Mouse (Mus musculus) lung, embryonic 16.5 days (tissue): ENCODE results near the gene Gm4131. TPM values are rescaled to one million over a fixed set of nuclear protein-coding genes. Genes with fewer than 3 reads are reported as not detected.

Experiments
- ATAC-seq: fragments of 200-750 bp; cut with Nextera tagmentation; 2 replicates; pipeline ENCODE4 v1.8.0; 2017; ENCODE audit warnings: low read depth, mild to moderate bottlenecking, moderate library complexity
- H3K27ac ChIP-seq: fragments of 300-500 bp; sonication (generic); 2 replicates; pipeline ENCODE4 v1.5.1; 2014; ENCODE audit warnings: mild to moderate bottlenecking, control low read depth, low read length
- H3K27me3 ChIP-seq: fragments of 300-500 bp; sonication (generic); 2 replicates; pipeline ENCODE4 v1.6.1; 2014; ENCODE audit warnings: low read depth, low read length, mixed read lengths; ENCODE audit not compliant: control insufficient read depth, insufficient read depth
- H3K36me3 ChIP-seq: fragments of 300-500 bp; sonication (generic); 2 replicates; pipeline ENCODE4 v1.6.1; 2014; ENCODE audit warnings: low read length; ENCODE audit not compliant: control insufficient read depth, insufficient read depth
- H3K4me1 ChIP-seq: fragments of 300-500 bp; sonication (generic); replicated peaks from 2 replicates; pipeline ENCODE4 v1.6.1; 2014; ENCODE audit warnings: low read length, mixed read lengths; ENCODE audit not compliant: control insufficient read depth, insufficient read depth
- H3K4me2 ChIP-seq: fragments of 300-500 bp; sonication (generic); 2 replicates; pipeline ENCODE4 v1.6.1; 2014; ENCODE audit warnings: low read depth, low read length, control low read depth
- H3K4me3 ChIP-seq: fragments of 300-500 bp; sonication (generic); 2 replicates; pipeline ENCODE4 v1.5.1; 2014; ENCODE audit warnings: mild to moderate bottlenecking, low read length, control low read depth
- H3K9ac ChIP-seq: fragments of 300-500 bp; sonication (generic); 2 replicates; pipeline ENCODE4 v1.6.1; 2014; ENCODE audit warnings: low read length, control low read depth
- H3K9me3 ChIP-seq: fragments of 300-500 bp; sonication (generic); 2 replicates; pipeline ENCODE4 v1.6.1; 2016; ENCODE audit warnings: low read length; ENCODE audit not compliant: control insufficient read depth
- WGBS: fragments of 180-500 bp; shearing (Covaris S2); extraction: QIAGEN DNeasy Blood & Tissue Kit; methylation state at CpG from one replicate; pipeline ENCODE4 v1.1.7; 2014; 5-methylcytosine and 5-hydroxymethylcytosine counted together
- polyA plus RNA-seq: library from polyadenylated mRNA; unstranded; fragments of >200 nt; fragmentation: Nextera tagmentation; extraction: Ambion mirVana; gene quantifications from 2 replicates; pipeline ENCODE4 v1.2.1, GENCODE M21; 2015

Gene Gm4131
- polyA plus RNA-seq, 1 experiment from 2014 or later, result not detected

DNA sequence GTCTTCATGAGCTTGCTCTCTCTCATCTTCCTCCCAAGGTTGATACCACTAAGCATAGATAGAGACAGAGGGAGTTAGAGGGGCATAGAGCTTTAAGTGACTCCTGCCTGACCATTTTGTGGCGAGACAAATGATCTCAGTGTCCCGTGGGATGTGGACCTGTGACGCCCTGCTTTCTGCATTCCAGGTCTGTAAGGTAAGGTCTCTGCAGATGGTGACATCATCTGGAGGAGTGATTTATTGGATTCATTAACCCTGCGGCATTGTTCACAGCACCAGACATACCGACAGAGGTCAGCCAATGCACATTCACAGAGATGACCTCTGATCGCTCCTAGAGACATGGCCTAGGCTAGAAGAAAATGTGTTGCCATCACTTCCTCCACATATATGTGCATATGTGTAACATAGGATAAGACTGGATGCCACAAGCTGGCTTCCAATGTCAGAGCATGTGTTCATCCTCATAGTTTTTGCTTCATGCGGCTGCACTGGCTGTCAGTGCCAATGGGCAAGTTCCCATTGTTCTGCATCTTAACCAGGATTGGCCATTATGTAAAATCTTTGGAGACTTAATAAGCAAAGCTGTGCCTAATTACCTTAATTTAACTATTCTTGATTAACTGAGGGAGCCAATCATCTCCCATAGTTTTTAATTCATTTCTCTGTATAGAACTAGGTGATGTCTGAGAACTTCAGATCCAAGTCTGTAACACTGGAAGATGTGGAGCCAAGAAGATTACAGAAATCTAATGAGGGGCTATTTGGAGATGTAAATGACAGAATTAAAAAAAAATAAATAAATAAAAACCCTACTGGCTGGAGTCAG lies 120.1 kb downstream of the Gm4131 start:
- no peak overlapping the region for H3K4me2 ChIP-seq
- no peaks in the 10 kb centered on the region for H3K9me3 ChIP-seq
- H3K9ac ChIP-seq, result no peak overlapping the region
- H3K27ac ChIP-seq, result no peak overlapping the region
- WGBS, result 54% methylated on average over 7 of the region's 7 CpGs
- 0 out of 2 replicates have a peak, but pooled peaks have one; percentile 16 for ATAC-seq
- H3K4me3 ChIP-seq, result no peak overlapping the region
- no peaks in the 10 kb centered on the region for H3K27me3 ChIP-seq
- peaks cover 8% of the 10 kb centered on the region; the same call in 1 of the 2 replicates for H3K4me1 ChIP-seq
- no peaks in the 10 kb centered on the region for H3K36me3 ChIP-seq

DNA sequence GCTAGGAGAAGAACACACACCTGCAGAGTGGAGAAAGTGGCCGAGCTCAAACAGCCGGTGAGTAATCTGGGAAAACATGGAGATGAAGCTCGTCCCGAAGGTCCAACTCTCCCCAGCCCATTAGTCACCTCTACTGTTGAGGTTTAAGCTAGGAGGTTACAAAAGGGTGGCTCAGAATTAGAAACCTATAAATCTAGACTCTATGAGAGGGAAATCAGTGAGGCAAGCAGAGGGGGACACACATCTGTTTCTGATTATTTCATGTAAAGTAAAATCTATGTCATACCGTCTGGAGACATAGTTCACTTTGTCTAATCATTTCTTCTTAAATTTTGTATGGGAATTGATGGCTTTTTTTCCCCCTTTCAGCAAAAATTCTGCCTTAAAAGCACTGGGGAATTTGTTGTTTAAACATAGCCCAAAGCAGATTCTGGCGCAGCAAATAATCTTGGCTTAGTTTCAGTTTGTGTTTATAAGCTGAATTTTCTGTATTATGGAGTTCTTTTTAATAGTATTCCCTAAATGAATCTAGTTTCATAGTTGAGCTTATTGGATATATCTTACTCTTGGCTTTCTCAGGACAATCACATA lies 122.8 kb downstream of the Gm4131 start:
- WGBS, result 53% methylated on average over 6 of the region's 6 CpGs
- Histone ChIP-seq H3K4me2 (no peak overlapping the region), H3K36me3 (no peaks in the 10 kb centered on the region), H3K4me3 (no peak overlapping the region), H3K4me1 (peaks cover 8% of the 10 kb centered on the region; the same call in 1 of the 2 replicates), H3K27ac (no peak overlapping the region), H3K27me3 (no peaks in the 10 kb centered on the region), H3K9ac (no peak overlapping the region), H3K9me3 (no peaks in the 10 kb centered on the region)
- no peak for ATAC-seq

DNA sequence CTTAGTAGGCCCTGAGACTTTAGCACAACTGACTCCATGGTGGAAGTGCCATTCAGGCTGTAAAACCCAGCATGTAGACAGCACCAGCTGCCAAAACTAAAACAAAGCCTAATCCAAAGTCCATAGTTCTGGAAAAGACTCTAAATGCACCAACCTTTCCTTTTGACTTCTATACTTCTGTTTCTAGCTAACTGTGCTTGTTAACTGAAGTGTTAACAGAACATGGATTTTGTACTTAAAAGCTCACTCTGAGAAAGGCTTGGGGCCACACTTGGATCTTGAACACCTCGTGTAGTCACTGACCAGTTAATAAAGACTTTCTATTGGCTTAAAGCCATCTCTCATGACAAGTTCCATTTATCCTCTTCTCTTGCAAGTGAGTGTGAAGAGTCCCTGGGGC lies 123.8 kb downstream of the Gm4131 start:
- ATAC-seq, result no peak
- no peak overlapping the region for H3K4me2 ChIP-seq
- H3K27me3 ChIP-seq, result no peaks in the 10 kb centered on the region
- H3K9me3 ChIP-seq, result no peaks in the 10 kb centered on the region
- peaks cover 8% of the 10 kb centered on the region; the same call in 1 of the 2 replicates for H3K4me1 ChIP-seq
- WGBS, result 44% methylated on average over 1 of the region's 1 CpGs
- H3K27ac ChIP-seq, result no peak overlapping the region
- no peak overlapping the region for H3K9ac ChIP-seq
- H3K4me3 ChIP-seq, result no peak overlapping the region
- no peaks in the 10 kb centered on the region for H3K36me3 ChIP-seq

- no peak for ATAC-seq
- Histone ChIP-seq H3K27me3 (no peaks in the 10 kb centered on the region), H3K9me3 (no peaks in the 10 kb centered on the region), H3K4me1 (peaks cover 2% of the 10 kb centered on the region; the same call in 1 of the 2 replicates), H3K27ac (no peak overlapping the region), H3K4me3 (no peak overlapping the region), H3K36me3 (no peaks in the 10 kb centered on the region), H3K9ac (no peak overlapping the region), H3K4me2 (no peak overlapping the region)
Observed at GRCm38 (mm10) chr14:62440036-62440435, 126.7 kb downstream of the Gm4131 start.

DNA sequence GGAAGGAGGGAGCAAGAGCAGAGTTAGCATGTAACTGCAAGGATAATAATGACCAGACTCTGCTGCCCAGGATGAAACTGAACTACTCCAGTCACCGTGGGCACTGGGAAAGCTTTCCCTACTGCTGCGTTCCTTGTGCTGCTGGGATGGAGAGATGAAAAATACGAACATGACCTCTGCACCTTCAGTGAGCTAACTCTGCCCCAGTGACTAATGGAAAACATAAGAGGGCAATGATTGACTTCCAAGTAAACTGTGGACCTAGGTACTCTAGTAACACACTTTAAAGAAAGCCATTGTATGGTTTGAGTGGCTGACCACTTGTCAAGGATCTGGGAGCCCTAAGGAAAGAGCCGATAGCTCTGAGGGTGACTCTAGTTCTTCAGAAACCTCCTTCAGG lies 128.5 kb downstream of the Gm4131 start:
- Histone ChIP-seq H3K27me3 (no peaks in the 10 kb centered on the region), H3K4me2 (no peak overlapping the region), H3K9ac (no peak overlapping the region), H3K4me1 (no peaks in the 10 kb centered on the region), H3K4me3 (no peak overlapping the region), H3K9me3 (no peaks in the 10 kb centered on the region), H3K27ac (no peak overlapping the region), H3K36me3 (no peaks in the 10 kb centered on the region)
- no peak for ATAC-seq
- 59% methylated on average over 4 of the region's 4 CpGs for WGBS

- Histone ChIP-seq H3K36me3 (no peaks in the 10 kb centered on the region), H3K27me3 (no peaks in the 10 kb centered on the region), H3K27ac (no peak overlapping the region), H3K9ac (no peak overlapping the region), H3K4me3 (no peak overlapping the region), H3K9me3 (no peaks in the 10 kb centered on the region), H3K4me1 (no peaks in the 10 kb centered on the region), H3K4me2 (no peak overlapping the region)
- WGBS, result 79% methylated on average over 2 of the region's 2 CpGs
- ATAC-seq, result no peak
Observed at GRCm38 (mm10) chr14:62437806-62438205, 128.9 kb downstream of the Gm4131 start.

- Histone ChIP-seq H3K36me3 (no peaks in the 10 kb centered on the region), H3K4me1 (no peaks in the 10 kb centered on the region), H3K4me3 (no peak overlapping the region), H3K27me3 (no peaks in the 10 kb centered on the region), H3K9ac (no peak overlapping the region), H3K27ac (no peak overlapping the region), H3K4me2 (no peak overlapping the region), H3K9me3 (no peaks in the 10 kb centered on the region)
- ATAC-seq, result no peak
- WGBS, result 59% methylated on average over 2 of the region's 2 CpGs
Observed at GRCm38 (mm10) chr14:62425277-62425691, 141.4 kb downstream of the Gm4131 start.

DNA sequence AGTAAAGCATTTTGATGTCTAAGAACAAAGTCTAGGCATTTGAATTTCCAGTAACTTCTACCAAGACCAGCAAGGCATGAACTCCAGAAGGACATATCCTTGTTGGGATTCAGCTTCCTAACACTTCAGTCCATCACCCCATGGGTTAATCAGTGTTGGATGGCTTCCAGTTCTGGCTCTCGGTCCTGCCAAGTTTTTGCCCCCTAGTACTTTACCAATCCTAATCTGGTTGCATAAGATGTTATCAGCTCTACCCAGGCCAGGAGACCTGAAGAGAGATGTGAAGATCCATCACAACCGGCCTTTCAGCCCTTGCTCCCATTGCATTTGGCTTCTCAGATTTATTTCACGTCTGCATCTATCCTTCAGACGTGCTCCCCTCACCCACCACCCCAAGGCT lies 144.5 kb downstream of the Gm4131 start:
- H3K9ac ChIP-seq, result no peak overlapping the region
- H3K27me3 ChIP-seq, result no peaks in the 10 kb centered on the region
- H3K27ac ChIP-seq, result no peak overlapping the region
- H3K4me3 ChIP-seq, result no peak overlapping the region
- ATAC-seq, result no peak
- H3K9me3 ChIP-seq, result no peaks in the 10 kb centered on the region
- H3K4me2 ChIP-seq, result no peak overlapping the region
- H3K36me3 ChIP-seq, result no peaks in the 10 kb centered on the region
- 44% methylated on average over 4 of the region's 4 CpGs for WGBS
- H3K4me1 ChIP-seq, result peaks cover under 1% of the 10 kb centered on the region; the same call in 1 of the 2 replicates

DNA sequence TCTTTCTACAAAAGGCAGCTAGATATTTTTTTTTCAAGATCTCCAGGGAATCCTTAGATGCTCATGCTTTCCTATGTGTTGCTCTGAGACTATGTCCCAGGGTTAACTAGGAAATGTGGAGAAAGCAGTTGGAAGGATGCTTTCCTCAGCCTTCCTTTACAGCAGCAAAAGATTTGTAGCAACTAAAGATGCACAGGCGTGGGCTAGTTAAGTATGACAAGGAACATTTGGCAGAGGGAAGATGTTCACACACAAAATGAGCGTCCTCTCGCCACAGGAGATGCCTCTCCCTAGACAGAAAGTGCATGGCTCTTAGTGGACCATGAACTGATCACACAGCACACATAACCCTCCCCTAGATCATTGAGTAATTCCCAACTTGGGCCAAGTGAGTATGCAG lies 149.2 kb downstream of the Gm4131 start:
- no peaks in the 10 kb centered on the region for H3K27me3 ChIP-seq
- no peaks in the 10 kb centered on the region for H3K36me3 ChIP-seq
- H3K9me3 ChIP-seq, result no peaks in the 10 kb centered on the region
- no peak overlapping the region for H3K27ac ChIP-seq
- 67% methylated on average over 3 of the region's 3 CpGs for WGBS
- H3K9ac ChIP-seq, result no peak overlapping the region
- no peak overlapping the region for H3K4me3 ChIP-seq
- H3K4me2 ChIP-seq, result no peak overlapping the region
- no peak for ATAC-seq
- H3K4me1 ChIP-seq, result peaks cover 6% of the 10 kb centered on the region
